Mouse (Mus musculus) hindbrain, embryonic 11.5 days (tissue): ENCODE results near the gene Adarb2. TPM values are rescaled to one million over a fixed set of nuclear protein-coding genes. Genes with fewer than 3 reads are reported as not detected.
A peak's percentile ranks its signal among the peaks of the same experiment; 100 is the strongest.

ENCODE experiments used
- ATAC-seq: fragments of 200-750 bp; cut with Nextera tagmentation; 2 replicates; pipeline ENCODE4 v1.8.0; 2017; ENCODE audit warnings: mild to moderate bottlenecking, moderate TSS enrichment, moderate library complexity; ENCODE audit not compliant: low FRiP score
- DNase-seq: peaks from one replicate; pipeline ENCODE4 v3.0.0-alpha.2; 2015; ENCODE audit warnings: low spot score
- H3K27ac ChIP-seq: fragments of 300-500 bp; sonication (generic); 2 replicates; pipeline ENCODE4 v1.5.1; 2014; ENCODE audit warnings: mild to moderate bottlenecking, low read depth, low read length
- H3K27me3 ChIP-seq: fragments of 300-500 bp; sonication (generic); 2 replicates; pipeline ENCODE4 v1.6.1; 2014; ENCODE audit warnings: mild to moderate bottlenecking, low read length, moderate library complexity, mixed read lengths; ENCODE audit not compliant: control insufficient read depth, insufficient read depth
- H3K36me3 ChIP-seq: fragments of 300-500 bp; sonication (generic); 2 replicates; pipeline ENCODE4 v1.6.1; 2014; ENCODE audit warnings: mild to moderate bottlenecking, low read length, moderate library complexity, mixed read lengths; ENCODE audit not compliant: control insufficient read depth, insufficient read depth
- H3K4me1 ChIP-seq: fragments of 300-500 bp; sonication (generic); replicated peaks from 2 replicates; pipeline ENCODE4 v1.6.1; 2014; ENCODE audit warnings: low read length, mixed read lengths; ENCODE audit not compliant: control insufficient read depth, insufficient read depth
- H3K4me2 ChIP-seq: fragments of 300-500 bp; sonication (generic); replicated peaks from 2 replicates; pipeline ENCODE4 v1.6.1; 2014; ENCODE audit warnings: mild to moderate bottlenecking, low read depth, low read length
- H3K4me3 ChIP-seq: fragments of 300-500 bp; sonication (generic); 2 replicates; pipeline ENCODE4 v1.5.1; 2014; ENCODE audit warnings: low read depth, low read length
- H3K9ac ChIP-seq: fragments of 300-500 bp; sonication (generic); 2 replicates; pipeline ENCODE4 v1.6.1; 2014; ENCODE audit warnings: low read depth, low read length
- H3K9me3 ChIP-seq: fragments of 300-500 bp; sonication (generic); 2 replicates; pipeline ENCODE4 v1.6.1; 2016; ENCODE audit warnings: low read length; ENCODE audit not compliant: control insufficient read depth
- WGBS: fragments of 180-500 bp; shearing (Covaris S2); extraction: QIAGEN DNeasy Blood & Tissue Kit; methylation state at CpG from one replicate; pipeline ENCODE4 v1.1.7; 2014; 5-methylcytosine and 5-hydroxymethylcytosine counted together
- polyA plus RNA-seq: library from polyadenylated mRNA; unstranded; fragments of >200 nt; fragmentation: Nextera tagmentation; extraction: Ambion mirVana; gene quantifications from 2 replicates; pipeline ENCODE4 v1.2.1, GENCODE M21; 2014

Adarb2 gene
- polyA plus RNA-seq, result 10.0 and 19.3 TPM in 2 replicates

- H3K36me3 ChIP-seq, result no peaks in the 10 kb centered on the region
- peak; percentile 66 for DNase-seq
- peak; percentile 89 for ATAC-seq
- H3K9ac ChIP-seq, result peak within 1 kb of the TSS; percentile 58
- no peaks in the 10 kb centered on the region for H3K9me3 ChIP-seq
- under 1% methylated on average over 26 of the region's 26 CpGs for WGBS
- H3K27me3 ChIP-seq, result no peaks in the 10 kb centered on the region
- no peak within 1 kb of the TSS for H3K27ac ChIP-seq
- H3K4me3 ChIP-seq, result peak within 1 kb of the TSS; percentile 44
- peak within 1 kb of the TSS; percentile 94 for H3K4me2 ChIP-seq
- no peaks in the 10 kb centered on the region for H3K4me1 ChIP-seq
Observed at GRCm38 (mm10) chr13:8202681-8203476, at the start of gene Adarb2. TSS of gene Adarb2 (plus strand) at chr13:8202866.

GRCm38 (mm10) chr13:8173800-8174199 is 28.9 kb upstream of the Adarb2 start:
- DNase-seq, result peak; percentile 10
- H3K4me1 ChIP-seq, result no peaks in the 10 kb centered on the region
- H3K4me3 ChIP-seq, result no peak overlapping the region
- H3K4me2 ChIP-seq, result no peak overlapping the region
- ATAC-seq, result no peak
- 84% methylated on average over 1 of the region's 1 CpGs for WGBS
- no peak overlapping the region for H3K27ac ChIP-seq
- no peaks in the 10 kb centered on the region for H3K36me3 ChIP-seq
- H3K9ac ChIP-seq, result no peak overlapping the region
- H3K27me3 ChIP-seq, result no peaks in the 10 kb centered on the region
- H3K9me3 ChIP-seq, result no peaks in the 10 kb centered on the region

- no peak overlapping the region for H3K4me2 ChIP-seq
- H3K27me3 ChIP-seq, result no peaks in the 10 kb centered on the region
- no peak overlapping the region for H3K9ac ChIP-seq
- no peak overlapping the region for H3K27ac ChIP-seq
- no peaks in the 10 kb centered on the region for H3K9me3 ChIP-seq
- H3K4me1 ChIP-seq, result no peaks in the 10 kb centered on the region
- peak; percentile 10 for DNase-seq
- 41% methylated on average over 7 of the region's 7 CpGs for WGBS
- no peaks in the 10 kb centered on the region for H3K36me3 ChIP-seq
- H3K4me3 ChIP-seq, result no peak overlapping the region
- ATAC-seq, result no peak; the same call in 1 of the 2 replicates
Observed at GRCm38 (mm10) chr13:8191977-8192376, 10.7 kb upstream of the Adarb2 start.

GRCm38 (mm10) chr13:8199186-8199880 is 3.3 kb upstream of the Adarb2 start:
- Histone ChIP-seq H3K9ac (no peak overlapping the region), H3K4me1 (no peaks in the 10 kb centered on the region), H3K27me3 (no peaks in the 10 kb centered on the region), H3K27ac (no peak overlapping the region), H3K4me3 (no peak overlapping the region), H3K9me3 (no peaks in the 10 kb centered on the region), H3K4me2 (no peak overlapping the region), H3K36me3 (no peaks in the 10 kb centered on the region)
- WGBS, result 67% methylated on average over 3 of the region's 3 CpGs
- DNase-seq, result no peak
- ATAC-seq, result no peak

- DNase-seq (no peak), ATAC-seq (no peak)
- Histone ChIP-seq H3K27ac (no peak overlapping the region), H3K27me3 (no peaks in the 10 kb centered on the region), H3K4me3 (peak overlapping the region; percentile 44), H3K36me3 (no peaks in the 10 kb centered on the region), H3K9ac (peak overlapping the region; percentile 58), H3K9me3 (no peaks in the 10 kb centered on the region), H3K4me2 (peak overlapping the region; percentile 94), H3K4me1 (no peaks in the 10 kb centered on the region)
- 4% methylated on average over 4 of the region's 4 CpGs for WGBS
Observed at GRCm38 (mm10) chr13:8203477-8203813, 779 bp downstream of the Adarb2 start.

- Histone ChIP-seq H3K27ac (no peak overlapping the region), H3K4me2 (0 out of 2 replicates have a peak overlapping the region, but pooled peaks have one; percentile 7), H3K9ac (no peak overlapping the region), H3K9me3 (no peaks in the 10 kb centered on the region), H3K27me3 (no peaks in the 10 kb centered on the region), H3K4me1 (no peaks in the 10 kb centered on the region), H3K36me3 (no peaks in the 10 kb centered on the region), H3K4me3 (0 out of 2 replicates have a peak overlapping the region, but pooled peaks have one; percentile 8)
- ATAC-seq, result peak; percentile 56; the same call in 1 of the 2 replicates
- peak; percentile 6 for DNase-seq
- WGBS, result 72% methylated on average over 16 of the region's 16 CpGs
Observed at GRCm38 (mm10) chr13:8207337-8207736, 4.7 kb downstream of the Adarb2 start.

GRCm38 (mm10) chr13:8210776-8211175 is 8.1 kb downstream of the Adarb2 start:
- WGBS, result 70% methylated on average over 4 of the region's 4 CpGs
- Histone ChIP-seq H3K4me2 (no peak overlapping the region), H3K4me3 (no peak overlapping the region), H3K27ac (no peak overlapping the region), H3K9ac (no peak overlapping the region), H3K27me3 (no peaks in the 10 kb centered on the region), H3K36me3 (no peaks in the 10 kb centered on the region), H3K4me1 (no peaks in the 10 kb centered on the region), H3K9me3 (no peaks in the 10 kb centered on the region)
- DNase-seq (no peak), ATAC-seq (no peak)

- ATAC-seq (no peak), DNase-seq (no peak)
- Histone ChIP-seq H3K27ac (no peak overlapping the region), H3K4me1 (no peaks in the 10 kb centered on the region), H3K4me2 (no peak overlapping the region), H3K9ac (no peak overlapping the region), H3K4me3 (no peak overlapping the region), H3K36me3 (no peaks in the 10 kb centered on the region), H3K9me3 (no peaks in the 10 kb centered on the region), H3K27me3 (no peaks in the 10 kb centered on the region)
- WGBS, result 55% methylated on average over 1 of the region's 1 CpGs
Observed at GRCm38 (mm10) chr13:8238871-8239270, 36.2 kb downstream of the Adarb2 start.
